Mouse (Mus musculus) hindbrain, embryonic 11.5 days (tissue): Measurements from ENCODE around the gene Hpgds. TPM values are rescaled to one million over a fixed set of nuclear protein-coding genes. Genes with fewer than 3 reads are reported as not detected.

Experiments
- ATAC-seq: fragments of 200-750 bp; cut with Nextera tagmentation; 2 replicates; pipeline ENCODE4 v1.8.0; 2017; ENCODE audit warnings: mild to moderate bottlenecking, moderate TSS enrichment, moderate library complexity; ENCODE audit not compliant: low FRiP score
- DNase-seq: peaks from one replicate; pipeline ENCODE4 v3.0.0-alpha.2; 2015; ENCODE audit warnings: low spot score
- H3K27ac ChIP-seq: fragments of 300-500 bp; sonication (generic); 2 replicates; pipeline ENCODE4 v1.5.1; 2014; ENCODE audit warnings: mild to moderate bottlenecking, low read depth, low read length
- H3K27me3 ChIP-seq: fragments of 300-500 bp; sonication (generic); 2 replicates; pipeline ENCODE4 v1.6.1; 2014; ENCODE audit warnings: mild to moderate bottlenecking, low read length, moderate library complexity, mixed read lengths; ENCODE audit not compliant: control insufficient read depth, insufficient read depth
- H3K36me3 ChIP-seq: fragments of 300-500 bp; sonication (generic); 2 replicates; pipeline ENCODE4 v1.6.1; 2014; ENCODE audit warnings: mild to moderate bottlenecking, low read length, moderate library complexity, mixed read lengths; ENCODE audit not compliant: control insufficient read depth, insufficient read depth
- H3K4me1 ChIP-seq: fragments of 300-500 bp; sonication (generic); replicated peaks from 2 replicates; pipeline ENCODE4 v1.6.1; 2014; ENCODE audit warnings: low read length, mixed read lengths; ENCODE audit not compliant: control insufficient read depth, insufficient read depth
- H3K4me2 ChIP-seq: fragments of 300-500 bp; sonication (generic); replicated peaks from 2 replicates; pipeline ENCODE4 v1.6.1; 2014; ENCODE audit warnings: mild to moderate bottlenecking, low read depth, low read length
- H3K4me3 ChIP-seq: fragments of 300-500 bp; sonication (generic); 2 replicates; pipeline ENCODE4 v1.5.1; 2014; ENCODE audit warnings: low read depth, low read length
- H3K9ac ChIP-seq: fragments of 300-500 bp; sonication (generic); 2 replicates; pipeline ENCODE4 v1.6.1; 2014; ENCODE audit warnings: low read depth, low read length
- H3K9me3 ChIP-seq: fragments of 300-500 bp; sonication (generic); 2 replicates; pipeline ENCODE4 v1.6.1; 2016; ENCODE audit warnings: low read length; ENCODE audit not compliant: control insufficient read depth
- WGBS: fragments of 180-500 bp; shearing (Covaris S2); extraction: QIAGEN DNeasy Blood & Tissue Kit; methylation state at CpG from one replicate; pipeline ENCODE4 v1.1.7; 2014; 5-methylcytosine and 5-hydroxymethylcytosine counted together
- polyA plus RNA-seq: library from polyadenylated mRNA; unstranded; fragments of >200 nt; fragmentation: Nextera tagmentation; extraction: Ambion mirVana; gene quantifications from 2 replicates; pipeline ENCODE4 v1.2.1, GENCODE M21; 2014

Hpgds gene
- 13.5 and 18.0 TPM in 2 replicates for polyA plus RNA-seq

DNA sequence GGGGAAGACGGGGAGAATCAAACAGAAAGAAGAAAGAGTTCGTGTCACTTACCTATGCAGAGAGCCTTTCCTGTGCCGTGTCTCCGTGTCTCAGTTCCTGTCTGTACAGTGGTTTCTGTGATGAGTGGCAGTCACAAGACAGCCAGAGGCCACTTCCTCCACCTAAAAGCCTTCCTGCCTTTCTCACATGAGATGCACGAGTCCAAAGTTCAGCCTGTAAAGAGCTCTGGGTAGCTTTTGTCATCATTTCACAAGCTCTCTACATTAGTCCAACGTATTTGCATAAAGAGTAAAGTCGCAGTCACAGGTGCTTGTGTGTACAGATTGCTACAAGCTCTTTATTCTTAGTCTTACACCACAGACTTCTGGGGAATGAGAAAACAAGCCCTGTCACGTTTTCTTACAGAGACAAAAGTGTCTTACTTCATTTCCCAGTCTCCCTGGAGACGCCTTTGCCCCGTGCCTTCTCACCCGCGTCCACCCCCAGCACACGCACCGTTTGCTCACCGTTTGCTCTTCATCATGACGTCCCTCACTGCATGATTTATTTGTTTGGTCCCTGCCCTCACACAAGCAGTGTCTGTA is at the start of gene Hpgds:
Gene Hpgds (minus strand): TSS at position 288 of the 585 bp plus-strand sequence.
- Histone ChIP-seq H3K36me3 (no peaks in the 10 kb centered on the region), H3K27ac (no peak within 1 kb of the TSS), H3K27me3 (no peaks in the 10 kb centered on the region), H3K9me3 (no peaks in the 10 kb centered on the region), H3K4me1 (no peaks in the 10 kb centered on the region), H3K9ac (no peak within 1 kb of the TSS), H3K4me2 (0 out of 2 replicates have a peak within 1 kb of the TSS, but pooled peaks have one; percentile 2), H3K4me3 (no peak within 1 kb of the TSS)
- peak; percentile 57 for DNase-seq
- peak; percentile 76 for ATAC-seq
- WGBS, result 28% methylated on average over 16 of the region's 16 CpGs

DNA sequence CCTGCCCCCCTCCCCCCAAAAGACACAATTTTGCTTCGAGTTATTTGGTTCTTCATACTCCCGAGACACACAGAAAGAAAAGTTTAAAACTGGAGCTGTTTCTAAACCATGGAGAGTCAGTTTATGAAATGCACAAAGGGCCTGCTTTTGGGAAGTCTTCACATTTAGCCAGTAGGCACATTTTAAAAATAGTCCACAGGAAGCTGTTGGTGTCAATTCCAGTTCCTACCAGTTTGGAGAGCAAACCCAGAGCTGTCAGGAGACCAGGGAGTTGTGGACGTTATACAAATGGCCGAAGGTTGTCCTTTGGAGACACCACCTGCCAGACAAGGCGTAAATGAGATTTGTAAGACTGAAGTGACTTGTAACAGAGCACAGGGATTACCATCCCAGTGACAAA is 20.3 kb upstream of the Hpgds start:
- no peak for ATAC-seq
- Histone ChIP-seq H3K9ac (no peak overlapping the region), H3K27ac (no peak overlapping the region), H3K36me3 (no peaks in the 10 kb centered on the region), H3K4me3 (no peak overlapping the region), H3K27me3 (no peaks in the 10 kb centered on the region), H3K9me3 (no peaks in the 10 kb centered on the region), H3K4me1 (no peaks in the 10 kb centered on the region), H3K4me2 (no peak overlapping the region)
- no peak for DNase-seq
- 69% methylated on average over 5 of the region's 5 CpGs for WGBS

DNA sequence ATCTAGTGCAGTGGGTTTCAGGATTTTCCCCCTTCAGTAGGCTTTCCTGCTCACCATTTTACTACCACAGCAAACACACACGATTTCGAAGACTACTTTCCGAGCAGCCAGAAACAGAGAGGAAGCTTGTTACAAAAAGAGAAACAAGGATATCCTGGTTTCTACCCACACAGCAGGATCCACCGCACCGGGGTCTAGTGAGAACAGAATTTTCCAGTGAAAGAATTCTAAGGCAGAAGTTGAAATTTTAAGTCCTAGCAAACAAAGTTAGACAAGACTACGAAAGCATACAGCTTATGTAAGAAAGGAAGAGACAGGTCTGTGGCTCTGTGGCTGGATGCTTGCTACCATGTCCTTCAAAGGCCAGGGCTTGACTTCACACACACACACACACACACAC is 19.4 kb upstream of the Hpgds start:
- H3K4me2 ChIP-seq, result no peak overlapping the region
- H3K4me3 ChIP-seq, result no peak overlapping the region
- no peaks in the 10 kb centered on the region for H3K27me3 ChIP-seq
- ATAC-seq, result no peak
- no peak overlapping the region for H3K27ac ChIP-seq
- no peaks in the 10 kb centered on the region for H3K4me1 ChIP-seq
- 88% methylated on average over 6 of the region's 6 CpGs for WGBS
- no peaks in the 10 kb centered on the region for H3K36me3 ChIP-seq
- H3K9ac ChIP-seq, result no peak overlapping the region
- DNase-seq, result no peak
- no peaks in the 10 kb centered on the region for H3K9me3 ChIP-seq

DNA sequence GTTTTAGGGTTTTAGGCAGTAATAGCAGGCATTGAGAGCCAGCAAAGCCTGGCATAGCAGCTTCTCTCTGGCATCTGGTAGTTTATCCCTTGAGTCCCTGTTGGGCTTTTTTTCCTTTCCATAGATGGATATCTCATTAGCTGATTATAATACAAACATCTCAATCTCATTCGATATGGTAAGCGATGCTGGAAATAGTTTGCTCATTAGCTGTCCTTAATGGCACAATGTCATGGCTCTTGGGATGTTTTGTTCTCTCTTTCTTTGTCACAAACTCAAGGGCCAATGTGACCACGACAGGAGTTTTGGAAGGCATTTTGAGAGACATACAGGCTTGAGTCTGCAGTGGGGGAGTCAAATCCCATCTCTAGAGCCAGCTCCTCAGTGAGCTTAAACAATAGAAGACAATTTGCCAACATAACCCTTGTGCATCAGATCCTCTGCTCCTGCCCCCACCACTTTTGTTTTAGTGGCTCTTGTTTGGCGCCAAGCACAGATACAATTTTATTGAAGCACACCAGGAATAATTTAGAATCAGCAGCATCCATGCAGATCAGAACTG is 14.8 kb upstream of the Hpgds start:
- Histone ChIP-seq H3K9ac (no peak overlapping the region), H3K4me2 (no peak overlapping the region), H3K27ac (no peak overlapping the region), H3K4me3 (no peak overlapping the region), H3K9me3 (no peaks in the 10 kb centered on the region), H3K36me3 (no peaks in the 10 kb centered on the region), H3K27me3 (no peaks in the 10 kb centered on the region), H3K4me1 (no peaks in the 10 kb centered on the region)
- DNase-seq, result no peak
- ATAC-seq, result no peak
- WGBS, result 68% methylated on average over 4 of the region's 4 CpGs

DNA sequence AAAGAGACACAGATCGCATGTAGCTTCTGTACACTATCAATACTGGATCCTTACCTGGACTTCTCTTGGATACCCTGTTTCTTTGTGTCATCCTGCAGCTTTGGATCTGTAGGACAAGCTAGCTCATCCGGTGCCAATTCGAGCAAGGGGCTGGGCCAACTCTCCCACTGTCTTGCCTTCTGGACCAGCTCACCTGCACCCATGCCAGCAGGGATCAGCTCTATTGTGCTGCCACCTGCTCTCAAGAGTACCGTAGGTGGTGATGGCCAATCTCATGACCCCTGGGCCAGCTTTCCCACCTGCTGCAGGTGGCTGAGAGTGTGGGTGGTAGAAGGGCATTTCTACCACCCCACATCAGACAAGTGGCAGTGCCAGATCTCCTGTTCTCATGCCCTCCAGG is 12.3 kb upstream of the Hpgds start:
- no peaks in the 10 kb centered on the region for H3K9me3 ChIP-seq
- ATAC-seq (0 out of 2 replicates have a peak, but pooled peaks have one; percentile 10), DNase-seq (no peak)
- H3K36me3 ChIP-seq, result no peaks in the 10 kb centered on the region
- no peaks in the 10 kb centered on the region for H3K4me1 ChIP-seq
- H3K27me3 ChIP-seq, result no peaks in the 10 kb centered on the region
- H3K4me3 ChIP-seq, result no peak overlapping the region
- H3K27ac ChIP-seq, result no peak overlapping the region
- no peak overlapping the region for H3K9ac ChIP-seq
- no peak overlapping the region for H3K4me2 ChIP-seq
- 91% methylated on average over 4 of the region's 4 CpGs for WGBS

DNA sequence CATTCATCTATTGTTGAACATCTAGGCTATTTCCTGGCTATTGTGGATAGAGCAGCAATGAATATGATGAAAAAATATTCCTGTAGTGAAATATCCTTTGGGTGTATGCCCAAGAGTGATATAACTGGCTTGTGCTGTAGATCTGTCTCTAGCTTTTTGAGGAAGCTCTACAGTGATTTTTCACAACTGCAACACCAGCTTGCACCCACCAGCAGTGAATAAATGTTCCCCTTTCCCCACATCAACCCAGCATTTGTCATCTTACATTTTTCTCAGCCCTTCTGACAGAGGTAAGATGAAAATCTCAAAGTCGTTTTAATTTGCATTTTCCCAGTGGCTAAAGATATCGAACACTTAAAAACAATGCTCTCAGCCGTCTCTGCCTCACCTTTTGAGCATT is 8.9 kb upstream of the Hpgds start:
- WGBS, result 84% methylated on average over 3 of the region's 3 CpGs
- no peak for ATAC-seq
- no peaks in the 10 kb centered on the region for H3K27me3 ChIP-seq
- H3K9ac ChIP-seq, result no peak overlapping the region
- no peak overlapping the region for H3K4me2 ChIP-seq
- no peak overlapping the region for H3K4me3 ChIP-seq
- no peaks in the 10 kb centered on the region for H3K36me3 ChIP-seq
- no peak for DNase-seq
- no peak overlapping the region for H3K27ac ChIP-seq
- H3K4me1 ChIP-seq, result no peaks in the 10 kb centered on the region
- no peaks in the 10 kb centered on the region for H3K9me3 ChIP-seq

DNA sequence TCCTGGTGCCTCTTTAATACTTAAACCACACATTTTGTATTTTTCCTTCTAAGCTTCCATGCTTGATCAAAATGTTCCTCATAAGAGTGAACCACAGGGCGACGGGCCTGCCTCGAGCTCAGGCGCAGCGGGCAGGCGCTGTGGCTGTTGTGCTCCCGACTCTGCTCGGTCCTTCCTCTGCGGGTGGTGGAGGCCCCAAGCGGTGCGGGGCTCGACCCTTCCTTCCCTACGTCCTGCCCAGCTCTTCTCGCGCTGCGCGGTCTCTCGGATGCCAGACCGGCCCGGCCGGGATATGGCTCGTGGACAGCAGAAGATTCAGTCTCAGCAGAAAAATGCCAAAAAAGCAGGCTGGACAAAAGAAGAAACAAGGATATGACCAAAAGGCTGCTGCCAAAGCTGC is 6.0 kb upstream of the Hpgds start:
- DNase-seq (peak; percentile 29), ATAC-seq (peak; percentile 38; the same call in 1 of the 2 replicates)
- 13% methylated on average over 22 of the region's 22 CpGs for WGBS
- Histone ChIP-seq H3K4me3 (no peak overlapping the region), H3K4me2 (peak overlapping the region; percentile 35), H3K9ac (0 out of 2 replicates have a peak overlapping the region, but pooled peaks have one; percentile 31), H3K4me1 (no peaks in the 10 kb centered on the region), H3K27me3 (no peaks in the 10 kb centered on the region), H3K27ac (no peak overlapping the region), H3K36me3 (no peaks in the 10 kb centered on the region), H3K9me3 (no peaks in the 10 kb centered on the region)

DNA sequence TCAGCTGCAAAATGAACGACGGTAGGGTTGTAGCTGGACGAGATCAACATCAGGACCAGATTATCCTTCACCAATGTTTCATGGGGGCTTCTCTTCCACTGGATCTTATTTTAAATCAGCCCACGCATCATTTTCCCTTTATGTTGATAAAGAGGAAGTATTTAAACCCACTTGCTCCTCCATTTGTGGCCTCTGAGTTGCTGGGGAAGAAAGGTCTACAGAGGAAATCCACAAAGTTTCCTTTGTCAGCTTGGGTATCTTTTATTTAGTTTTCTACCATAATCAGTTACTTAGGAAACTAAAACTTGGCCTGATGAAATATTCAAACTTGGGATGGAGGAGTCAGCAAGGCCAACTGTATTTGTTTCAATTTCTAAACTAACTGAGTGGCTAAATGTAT is 1.7 kb upstream of the Hpgds start:
- Histone ChIP-seq H3K27me3 (no peaks in the 10 kb centered on the region), H3K9ac (no peak overlapping the region)

DNA sequence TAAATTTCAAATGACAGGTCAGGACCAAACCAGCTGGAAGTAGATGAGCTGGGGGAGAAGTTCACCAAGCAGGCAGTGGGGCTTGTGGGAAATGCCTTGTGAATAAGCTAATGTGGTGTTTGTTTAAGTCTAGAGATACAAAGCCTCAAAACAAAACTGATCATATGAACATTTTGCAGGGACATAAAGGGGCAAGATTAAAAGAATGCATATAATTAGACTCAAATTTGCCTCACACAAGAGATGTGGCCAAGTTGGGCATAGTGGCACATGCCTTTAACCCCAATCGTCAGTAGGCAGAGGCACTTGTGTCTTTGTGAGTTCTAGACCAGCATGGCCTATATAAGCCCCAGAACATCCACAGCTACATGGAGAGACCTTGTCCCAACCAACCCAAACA is 2.4 kb downstream of the Hpgds start:
- Histone ChIP-seq H3K4me1 (no peaks in the 10 kb centered on the region), H3K9me3 (no peaks in the 10 kb centered on the region), H3K27me3 (no peaks in the 10 kb centered on the region), H3K4me3 (no peak overlapping the region), H3K36me3 (no peaks in the 10 kb centered on the region), H3K27ac (no peak overlapping the region), H3K9ac (no peak overlapping the region), H3K4me2 (no peak overlapping the region)
- DNase-seq (no peak), ATAC-seq (no peak)
- WGBS, result 74% methylated on average over 1 of the region's 1 CpGs

More for the DNA sequence above, 1.7 kb upstream of the Hpgds start:
- no peaks in the 10 kb centered on the region for H3K4me1 ChIP-seq
- DNase-seq (no peak), ATAC-seq (no peak)
- no peaks in the 10 kb centered on the region for H3K9me3 ChIP-seq
- H3K27ac ChIP-seq, result no peak overlapping the region
- H3K4me3 ChIP-seq, result no peak overlapping the region
- WGBS, result 86% methylated on average over 4 of the region's 4 CpGs
- H3K36me3 ChIP-seq, result no peaks in the 10 kb centered on the region
- H3K4me2 ChIP-seq, result no peak overlapping the region
